Mouse (Mus musculus) liver, postnatal 0 days (tissue): Measurements from ENCODE around the gene Vmn2r7. TPM values are rescaled to one million over a fixed set of nuclear protein-coding genes. Genes with fewer than 3 reads are reported as not detected.
"Not testable (repeated sequence)": the region's sequence is repeated elsewhere in the genome, so short reads cannot be mapped to it uniquely, and the experiment has no call there.

Experiments
- ATAC-seq: fragments of 200-750 bp; cut with Nextera tagmentation; 2 replicates; pipeline ENCODE4 v1.8.0; 2017; ENCODE audit warnings: mild to moderate bottlenecking, moderate library complexity
- DNase-seq: peaks from one replicate; pipeline ENCODE4 v3.0.0-alpha.2; 2016
- H3K27ac ChIP-seq: fragments of 300-500 bp; sonication (generic); 2 replicates; pipeline ENCODE4 v1.5.1; 2014; ENCODE audit warnings: antibody characterized with exemption, moderate library complexity, mild to moderate bottlenecking, low read depth
- H3K27me3 ChIP-seq: fragments of 300-500 bp; sonication (generic); 2 replicates; pipeline ENCODE4 v1.6.1; 2014; ENCODE audit warnings: low read length, control low read depth, mixed read lengths; ENCODE audit not compliant: insufficient read depth
- H3K36me3 ChIP-seq: fragments of 300-500 bp; sonication (generic); replicated peaks from 2 replicates; pipeline ENCODE4 v1.6.1; 2014; ENCODE audit warnings: mild to moderate bottlenecking, control low read depth, low read length, moderate library complexity, mixed read lengths; ENCODE audit not compliant: insufficient read depth
- H3K4me1 ChIP-seq: fragments of 300-500 bp; sonication (generic); 2 replicates; pipeline ENCODE4 v1.6.1; 2014; ENCODE audit warnings: antibody characterized with exemption, mild to moderate bottlenecking, control low read depth; ENCODE audit not compliant: insufficient read depth
- H3K4me2 ChIP-seq: fragments of 300-500 bp; sonication (generic); 2 replicates; pipeline ENCODE4 v1.6.1; 2014; ENCODE audit warnings: low read depth, mild to moderate bottlenecking, low read length, moderate library complexity, mixed read lengths
- H3K4me3 ChIP-seq: fragments of 300-500 bp; sonication (generic); 2 replicates; pipeline ENCODE4 v1.5.1; 2014; ENCODE audit warnings: low read depth, low read length
- H3K9ac ChIP-seq: fragments of 300-500 bp; sonication (generic); replicated peaks from 2 replicates; pipeline ENCODE4 v1.6.1; 2014; ENCODE audit warnings: mild to moderate bottlenecking, moderate library complexity
- H3K9me3 ChIP-seq: fragments of 300-500 bp; sonication (generic); 2 replicates; pipeline ENCODE4 v1.6.1; 2016; ENCODE audit warnings: mild to moderate bottlenecking, control low read depth, low read length, mixed read lengths
- CTCF ChIP-seq: sonication (generic); IDR thresholded peaks from 2 replicates; pipeline ENCODE4 v1.5.1; 2016; ENCODE audit warnings: antibody characterized with exemption, low read depth
- EP300 ChIP-seq: IDR thresholded peaks from 2 replicates; pipeline ENCODE4 v1.6.1; 2016; ENCODE audit warnings: antibody characterized with exemption, low read depth, mild to moderate bottlenecking
- WGBS: fragments of 180-500 bp; shearing (Covaris S2); extraction: QIAGEN DNeasy Blood & Tissue Kit; methylation state at CpG from one replicate; pipeline ENCODE4 v1.1.7; 2014; ENCODE audit not compliant: insufficient replicate concordance; 5-methylcytosine and 5-hydroxymethylcytosine counted together
- polyA plus RNA-seq: library from polyadenylated mRNA; unstranded; fragments of >200 nt; fragmentation: Nextera tagmentation; extraction: Ambion mirVana; gene quantifications from 2 replicates; pipeline ENCODE4 v1.2.1, GENCODE M21; 2015

Vmn2r7 gene
- polyA plus RNA-seq, 1 experiment from 2014 or later = not detected

GRCm38 (mm10) chr3:64791245-64791591 is 53.3 kb downstream of the Vmn2r7 start:
- ATAC-seq (no peak), DNase-seq (no peak)
- H3K4me1 ChIP-seq = no peaks in the 10 kb centered on the region
- no peak overlapping the region for H3K9ac ChIP-seq
- WGBS = 44% methylated on average over 6 of the region's 6 CpGs
- no peaks in the 10 kb centered on the region for H3K27me3 ChIP-seq
- no peak overlapping the region for H3K4me2 ChIP-seq
- no peak for TF ChIP-seq EP300
- TF ChIP-seq CTCF = no peak
- no peaks in the 10 kb centered on the region for H3K36me3 ChIP-seq
- no peaks in the 10 kb centered on the region for H3K9me3 ChIP-seq
- H3K4me3 ChIP-seq = no peak overlapping the region
- H3K27ac ChIP-seq = no peak overlapping the region

- Histone ChIP-seq H3K4me2 (no peak overlapping the region), H3K4me3 (no peak overlapping the region), H3K36me3 (no peaks in the 10 kb centered on the region), H3K4me1 (no peaks in the 10 kb centered on the region), H3K27me3 (no peaks in the 10 kb centered on the region), H3K9ac (no peak overlapping the region), H3K9me3 (no peaks in the 10 kb centered on the region), H3K27ac (no peak overlapping the region)
- peak; percentile 71 for TF ChIP-seq CTCF
- TF ChIP-seq EP300 = no peak
- DNase-seq (peak; percentile 40), ATAC-seq (no peak)
- 46% methylated on average over 10 of the region's 10 CpGs for WGBS
Observed at GRCm38 (mm10) chr3:64790509-64791244, 53.9 kb downstream of the Vmn2r7 start.

- no peak for TF ChIP-seq CTCF
- TF ChIP-seq EP300 = no peak
- ATAC-seq = no peak
- Histone ChIP-seq H3K36me3 (no peaks in the 10 kb centered on the region), H3K9ac (no peak overlapping the region), H3K27me3 (no peaks in the 10 kb centered on the region), H3K4me3 (no peak overlapping the region), H3K9me3 (no peaks in the 10 kb centered on the region), H3K4me2 (no peak overlapping the region), H3K4me1 (no peaks in the 10 kb centered on the region), H3K27ac (no peak overlapping the region)
- WGBS = 79% methylated on average over 1 of the region's 1 CpGs
- DNase-seq = no peak
Observed at GRCm38 (mm10) chr3:64782901-64783300, 61.7 kb downstream of the Vmn2r7 start.

- no peak overlapping the region for H3K4me2 ChIP-seq
- 57% methylated on average over 1 of the region's 1 CpGs for WGBS
- TF ChIP-seq CTCF = no peak
- no peak for TF ChIP-seq EP300
- no peak for ATAC-seq
- no peaks in the 10 kb centered on the region for H3K36me3 ChIP-seq
- no peaks in the 10 kb centered on the region for H3K9me3 ChIP-seq
- no peak for DNase-seq
- no peak overlapping the region for H3K4me3 ChIP-seq
- H3K27ac ChIP-seq = no peak overlapping the region
- H3K9ac ChIP-seq = no peak overlapping the region
- H3K4me1 ChIP-seq = no peaks in the 10 kb centered on the region
- H3K27me3 ChIP-seq = no peaks in the 10 kb centered on the region
Observed at GRCm38 (mm10) chr3:64772132-64772531, 72.4 kb downstream of the Vmn2r7 start.

GRCm38 (mm10) chr3:64756145-64756544 is 88.4 kb downstream of the Vmn2r7 start:
- no peak for TF ChIP-seq CTCF
- no peak for TF ChIP-seq EP300
- ATAC-seq (no peak), DNase-seq (no peak)
- H3K27ac ChIP-seq = no peak overlapping the region
- no peaks in the 10 kb centered on the region for H3K4me1 ChIP-seq
- 64% methylated on average over 2 of the region's 2 CpGs for WGBS
- H3K27me3 ChIP-seq = no peaks in the 10 kb centered on the region
- H3K9ac ChIP-seq = no peak overlapping the region
- H3K4me3 ChIP-seq = no peak overlapping the region
- H3K4me2 ChIP-seq = no peak overlapping the region
- no peaks in the 10 kb centered on the region for H3K36me3 ChIP-seq
- no peaks in the 10 kb centered on the region for H3K9me3 ChIP-seq

- ATAC-seq, H3K9me3 ChIP-seq, H3K4me2 ChIP-seq, H3K9ac ChIP-seq, H3K27me3 ChIP-seq, H3K4me1 ChIP-seq, H3K27ac ChIP-seq, H3K4me3 ChIP-seq, H3K36me3 ChIP-seq, DNase-seq: not testable (repeated sequence)
- 57% methylated on average over 3 of the region's 3 CpGs for WGBS
Observed at GRCm38 (mm10) chr3:64727187-64727970, 117.2 kb downstream of the Vmn2r7 start.

- 84% methylated on average over 1 of the region's 1 CpGs for WGBS
- DNase-seq = not testable (repeated sequence)
Observed at GRCm38 (mm10) chr3:64725736-64726135, 118.8 kb downstream of the Vmn2r7 start.

GRCm38 (mm10) chr3:64676069-64676468 is 168.5 kb downstream of the Vmn2r7 start:
- H3K27me3 ChIP-seq, ATAC-seq, DNase-seq, H3K9me3 ChIP-seq, H3K27ac ChIP-seq, H3K4me1 ChIP-seq, H3K4me3 ChIP-seq, H3K4me2 ChIP-seq, H3K9ac ChIP-seq, H3K36me3 ChIP-seq: not testable (repeated sequence)
- 76% methylated on average over 1 of the region's 1 CpGs for WGBS

More at GRCm38 (mm10) chr3:64725736-64726135, 118.8 kb downstream of the Vmn2r7 start:
- not testable (repeated sequence) for H3K4me1 ChIP-seq, H3K4me3 ChIP-seq, H3K4me2 ChIP-seq, H3K36me3 ChIP-seq, H3K9me3 ChIP-seq, H3K27me3 ChIP-seq, H3K27ac ChIP-seq, ATAC-seq, H3K9ac ChIP-seq
